Mouse (Mus musculus): ENCODE data around the gene Slc28a1.

- TF ChIP-seq CTCF (IDR thresholded peaks at IDR 0.05; ENCODE audit: borderline replicate concordance, insufficient read depth, low read depth, low read length) (no peak), POLR2A (IDR thresholded peaks at IDR 0.05; ENCODE audit: borderline replicate concordance, insufficient read depth, low read length) (no peak)
These were observed 35.2 kb downstream of the Slc28a1 start for GRCm38 (mm10) chr7:81149759-81150158.

Data from cerebellum, adult 2 months (tissue).